Mouse (Mus musculus) kidney, embryonic 14.5 days (tissue): Measurements from ENCODE around the gene Prpf18. TPM values are rescaled to one million over a fixed set of nuclear protein-coding genes. Genes with fewer than 3 reads are reported as not detected.

ENCODE experiments used
- ATAC-seq: fragments of 200-750 bp; cut with Nextera tagmentation; 2 replicates; pipeline ENCODE4 v1.8.0; 2017; ENCODE audit warnings: moderate number of reproducible peaks, mild to moderate bottlenecking, moderate TSS enrichment, moderate library complexity; ENCODE audit not compliant: low FRiP score, low TSS enrichment
- H3K27ac ChIP-seq: fragments of 300-500 bp; sonication (generic); 2 replicates; pipeline ENCODE4 v1.5.1; 2014; ENCODE audit warnings: low read depth, mild to moderate bottlenecking, low read length, moderate library complexity, mixed read lengths
- H3K27me3 ChIP-seq: fragments of 300-500 bp; sonication (generic); 2 replicates; pipeline ENCODE4 v1.6.1; 2014; ENCODE audit warnings: mild to moderate bottlenecking, low read length; ENCODE audit not compliant: control insufficient read depth, insufficient read depth
- H3K36me3 ChIP-seq: fragments of 300-500 bp; sonication (generic); 2 replicates; pipeline ENCODE4 v1.6.1; 2014; ENCODE audit warnings: low read length, mixed read lengths; ENCODE audit not compliant: control insufficient read depth, insufficient read depth
- H3K4me1 ChIP-seq: fragments of 300-500 bp; sonication (generic); 2 replicates; pipeline ENCODE4 v1.6.1; 2014; ENCODE audit warnings: low read length, mixed read lengths; ENCODE audit not compliant: control insufficient read depth, insufficient read depth
- H3K4me2 ChIP-seq: fragments of 300-500 bp; sonication (generic); replicated peaks from 2 replicates; pipeline ENCODE4 v1.6.1; 2014; ENCODE audit warnings: low read depth, mild to moderate bottlenecking, low read length
- H3K4me3 ChIP-seq: fragments of 300-500 bp; sonication (generic); 2 replicates; pipeline ENCODE4 v1.5.1; 2014; ENCODE audit warnings: mild to moderate bottlenecking, low read length
- H3K9ac ChIP-seq: fragments of 300-500 bp; sonication (generic); 2 replicates; pipeline ENCODE4 v1.6.1; 2014; ENCODE audit warnings: low read depth, mild to moderate bottlenecking, low read length, moderate library complexity
- H3K9me3 ChIP-seq: fragments of 300-500 bp; sonication (generic); 2 replicates; pipeline ENCODE4 v1.6.1; 2016; ENCODE audit warnings: low read length; ENCODE audit not compliant: control insufficient read depth
- WGBS: fragments of 180-500 bp; shearing (Covaris S2); extraction: QIAGEN DNeasy Blood & Tissue Kit; methylation state at CpG from one replicate; pipeline ENCODE4 v1.1.7; 2014; 5-methylcytosine and 5-hydroxymethylcytosine counted together
- polyA plus RNA-seq: library from polyadenylated mRNA; unstranded; fragments of >200 nt; fragmentation: Nextera tagmentation; extraction: Ambion mirVana; gene quantifications from 2 replicates; pipeline ENCODE4 v1.2.1, GENCODE M21; 2014

Gene Prpf18
- polyA plus RNA-seq, 1 experiment from 2014 or later: 38.8 TPM

DNA sequence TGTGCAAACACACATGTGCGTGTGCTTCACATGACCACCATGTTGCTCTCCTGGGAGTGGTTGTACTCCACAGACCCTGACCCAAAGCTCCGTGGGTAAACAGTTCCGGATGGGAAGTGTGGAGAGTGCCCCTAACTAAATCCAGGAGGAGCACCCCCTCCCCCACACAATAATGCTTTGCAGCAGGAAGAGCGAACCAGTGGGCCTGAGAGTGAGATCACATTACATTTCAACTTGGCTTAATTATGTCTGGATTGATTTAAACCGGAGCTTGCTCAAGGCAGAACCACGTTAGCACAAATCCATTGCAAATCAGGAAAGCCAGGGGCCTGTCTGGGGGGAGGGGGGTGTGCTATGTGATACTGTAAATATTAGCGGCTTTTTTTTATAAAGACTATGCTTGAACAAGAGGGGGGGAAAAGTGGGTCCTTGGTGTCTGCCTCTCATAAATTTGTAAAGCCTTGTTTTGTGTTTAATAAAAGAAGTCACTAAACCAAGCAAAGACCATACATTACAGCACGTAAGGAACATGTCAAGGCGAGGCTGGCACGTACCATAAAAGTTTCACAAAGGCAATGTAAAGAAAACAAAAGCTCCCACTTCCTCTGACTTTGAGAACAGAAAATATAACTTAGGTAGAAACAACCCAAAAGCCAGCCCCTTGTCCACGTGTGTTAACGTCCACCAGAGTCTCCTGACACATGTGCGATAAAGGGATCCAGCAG lies 64.1 kb downstream of the Prpf18 start:
- peaks cover 36% of the 10 kb centered on the region for H3K36me3 ChIP-seq
- H3K4me1 ChIP-seq: peaks cover 53% of the 10 kb centered on the region
- 16% methylated on average over 13 of the region's 13 CpGs for WGBS
- ATAC-seq: peak; percentile 90
- peak overlapping the region; percentile 88 for H3K27ac ChIP-seq
- H3K9ac ChIP-seq: no peak overlapping the region
- no peaks in the 10 kb centered on the region for H3K9me3 ChIP-seq
- no peak overlapping the region; the same call in 1 of the 2 replicates for H3K4me2 ChIP-seq
- H3K4me3 ChIP-seq: no peak overlapping the region
- no peaks in the 10 kb centered on the region for H3K27me3 ChIP-seq

- no peaks in the 10 kb centered on the region for H3K9me3 ChIP-seq
- peaks cover 30% of the 10 kb centered on the region for H3K36me3 ChIP-seq
- ATAC-seq: no peak
- peak overlapping the region; percentile 17; the same call in 1 of the 2 replicates for H3K4me2 ChIP-seq
- H3K9ac ChIP-seq: no peak overlapping the region
- peak overlapping the region; percentile 88 for H3K27ac ChIP-seq
- peaks cover 59% of the 10 kb centered on the region for H3K4me1 ChIP-seq
- no peak overlapping the region for H3K4me3 ChIP-seq
- WGBS: 18% methylated on average over 11 of the region's 11 CpGs
- no peaks in the 10 kb centered on the region for H3K27me3 ChIP-seq
These were observed 65.7 kb downstream of the Prpf18 start for GRCm38 (mm10) chr2:4586245-4586644.

DNA sequence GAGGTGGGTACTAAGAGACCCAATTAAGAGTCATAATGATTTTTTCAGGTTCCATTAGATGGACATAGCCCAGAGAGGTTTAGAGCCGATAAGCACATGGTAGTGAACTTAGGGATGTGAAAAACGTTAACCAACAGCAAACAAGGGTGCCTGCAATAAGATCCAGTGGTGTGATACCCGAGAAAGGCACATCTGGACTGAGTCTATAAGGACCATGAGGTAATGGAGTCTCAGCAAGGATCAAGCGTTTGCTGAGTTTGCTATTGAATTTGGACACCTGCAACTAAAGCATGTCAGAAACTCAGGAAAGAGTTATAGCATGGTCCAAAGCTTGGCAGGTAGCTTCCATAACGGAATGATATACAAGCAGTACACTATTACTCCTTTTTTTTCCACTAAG lies 67.7 kb downstream of the Prpf18 start:
- Histone ChIP-seq H3K27me3 (no peaks in the 10 kb centered on the region), H3K9me3 (no peaks in the 10 kb centered on the region), H3K4me3 (no peak overlapping the region), H3K27ac (no peak overlapping the region), H3K36me3 (peaks cover 36% of the 10 kb centered on the region), H3K4me2 (no peak overlapping the region), H3K9ac (no peak overlapping the region), H3K4me1 (peaks cover 62% of the 10 kb centered on the region)
- 41% methylated on average over 5 of the region's 5 CpGs for whole genome bisulfite sequencing
- no peak for ATAC-seq

DNA sequence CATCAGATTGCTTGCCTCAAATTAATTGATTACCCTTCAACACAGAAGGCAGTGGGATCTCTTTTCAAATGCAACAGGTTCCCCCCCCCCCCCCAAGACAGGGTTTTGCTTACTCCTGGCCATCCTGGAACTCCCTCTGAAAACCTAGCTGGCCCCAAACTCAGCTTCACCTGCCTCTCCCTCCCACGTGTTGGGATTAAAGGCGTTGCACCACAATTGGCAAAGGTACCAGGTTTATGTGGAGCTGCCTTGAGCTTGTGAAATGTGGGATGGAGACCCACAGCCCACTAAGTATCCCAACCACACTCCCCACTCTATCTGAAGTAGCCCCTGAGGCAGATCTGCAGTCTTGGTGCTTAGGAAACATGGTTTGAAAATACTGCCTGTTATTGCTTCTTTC lies 69.0 kb downstream of the Prpf18 start:
- WGBS: 73% methylated on average over 2 of the region's 2 CpGs
- H3K27ac ChIP-seq: no peak overlapping the region
- no peak overlapping the region for H3K4me3 ChIP-seq
- H3K27me3 ChIP-seq: no peaks in the 10 kb centered on the region
- H3K9ac ChIP-seq: no peak overlapping the region
- peaks cover 55% of the 10 kb centered on the region; the same call in 1 of the 2 replicates for H3K4me1 ChIP-seq
- ATAC-seq: no peak
- no peak overlapping the region for H3K4me2 ChIP-seq
- H3K36me3 ChIP-seq: peaks cover 40% of the 10 kb centered on the region
- H3K9me3 ChIP-seq: no peaks in the 10 kb centered on the region

- H3K4me3 ChIP-seq: no peak overlapping the region
- no peak overlapping the region for H3K9ac ChIP-seq
- WGBS: 82% methylated on average over 6 of the region's 6 CpGs
- H3K36me3 ChIP-seq: peaks cover 49% of the 10 kb centered on the region
- ATAC-seq: no peak
- no peaks in the 10 kb centered on the region for H3K27me3 ChIP-seq
- no peak overlapping the region for H3K27ac ChIP-seq
- no peak overlapping the region for H3K4me2 ChIP-seq
- peaks cover 44% of the 10 kb centered on the region; the same call in 1 of the 2 replicates for H3K4me1 ChIP-seq
- H3K9me3 ChIP-seq: no peaks in the 10 kb centered on the region
These were observed 71.2 kb downstream of the Prpf18 start for GRCm38 (mm10) chr2:4580666-4581065.

GRCm38 (mm10) chr2:4579357-4580068 lies 72.4 kb downstream of the Prpf18 start:
- H3K27ac ChIP-seq: no peak overlapping the region; the same call in 1 of the 2 replicates

GRCm38 (mm10) chr2:4578291-4578690 lies 73.6 kb downstream of the Prpf18 start:
- Histone ChIP-seq H3K4me2 (no peak overlapping the region), H3K27ac (no peak overlapping the region; the same call in 1 of the 2 replicates), H3K4me3 (no peak overlapping the region), H3K9ac (no peak overlapping the region), H3K36me3 (peaks cover 70% of the 10 kb centered on the region), H3K27me3 (no peaks in the 10 kb centered on the region), H3K9me3 (no peaks in the 10 kb centered on the region), H3K4me1 (peaks cover 30% of the 10 kb centered on the region; the same call in 1 of the 2 replicates)
- no peak for ATAC-seq
- WGBS: 83% methylated on average over 5 of the region's 5 CpGs

More at GRCm38 (mm10) chr2:4579357-4580068, 72.4 kb downstream of the Prpf18 start:
- Histone ChIP-seq H3K9ac (no peak overlapping the region), H3K4me3 (no peak overlapping the region), H3K4me1 (peaks cover 37% of the 10 kb centered on the region; the same call in 1 of the 2 replicates), H3K27me3 (no peaks in the 10 kb centered on the region), H3K4me2 (no peak overlapping the region), H3K9me3 (no peaks in the 10 kb centered on the region), H3K36me3 (peaks cover 58% of the 10 kb centered on the region)
- 73% methylated on average over 8 of the region's 8 CpGs for WGBS
- ATAC-seq: no peak

- Histone ChIP-seq H3K4me1 (peaks cover 20% of the 10 kb centered on the region; the same call in 1 of the 2 replicates), H3K4me2 (no peak overlapping the region), H3K4me3 (no peak overlapping the region), H3K9me3 (no peaks in the 10 kb centered on the region), H3K36me3 (peaks cover 71% of the 10 kb centered on the region), H3K27me3 (no peaks in the 10 kb centered on the region), H3K9ac (no peak overlapping the region), H3K27ac (no peak overlapping the region)
- ATAC-seq: no peak
- WGBS: 92% methylated on average over 7 of the region's 7 CpGs
These were observed 75.9 kb downstream of the Prpf18 start for GRCm38 (mm10) chr2:4575975-4576374.

- peaks cover 71% of the 10 kb centered on the region for H3K36me3 ChIP-seq
- H3K27me3 ChIP-seq: no peaks in the 10 kb centered on the region
- H3K4me1 ChIP-seq: peaks cover 25% of the 10 kb centered on the region; the same call in 1 of the 2 replicates
- no peak for ATAC-seq
- 85% methylated on average over 2 of the region's 2 CpGs for WGBS
- H3K4me2 ChIP-seq: no peak overlapping the region
- no peak overlapping the region for H3K4me3 ChIP-seq
- no peak overlapping the region for H3K27ac ChIP-seq
- H3K9me3 ChIP-seq: no peaks in the 10 kb centered on the region
- no peak overlapping the region for H3K9ac ChIP-seq
These were observed 76.8 kb downstream of the Prpf18 start for GRCm38 (mm10) chr2:4575163-4575562.
